ENCODE assay signal across 8 mouse cellular contexts in genomic region chr13:29356158-29356485, GRCm38 (mm10).
DNase-seq lines count a peak whose midpoint lies in the region; ATAC-seq and TF ChIP-seq lines count a peak whose summit lies in the region.

No protein-coding gene starts in this region.

- DNase-seq in cerebellum, postnatal 4 days (ENCODE audit: low spot score in 2 of 2) = no peak
- peak; percentile 41 to 56 for DNase-seq in cerebellum, postnatal 10 days
- DNase-seq in heart, embryonic 10.5 days (ENCODE audit: low spot score) = no peak
- peak; percentile 37 to 52 for DNase-seq in kidney, postnatal 36 days
- no peak for DNase-seq in thymus, adult 2 months
- DNase-seq in yolk sac, embryonic 10.5 days (ENCODE audit: low spot score) = no peak
- no peak for DNase-seq in testis, postnatal 10 days (ENCODE audit: low spot score)

- no peak for TF ChIP-seq CTCF in thymus, adult 2 months (IDR thresholded peaks at IDR 0.05; ENCODE audit: borderline replicate concordance, control insufficient read depth, extremely low read depth, insufficient read depth, low read length, poor library complexity)

- H3K9me3 ChIP-seq in heart, embryonic 10.5 days = no peaks in the 10 kb centered on the region

- H3K36me3 ChIP-seq in heart, embryonic 10.5 days = no peaks in the 10 kb centered on the region
- no peaks in the 10 kb centered on the region for H3K36me3 ChIP-seq in thymus, adult 2 months (ENCODE audit: control insufficient read depth, insufficient read depth, low read length)

- peaks cover 29% of the 10 kb centered on the region for H3K4me1 ChIP-seq in heart, embryonic 10.5 days
- 0 out of 2 replicates have a peak, but pooled peaks cover 2% of the 10 kb centered on the region for H3K4me1 ChIP-seq in thymus, adult 2 months (replicated peaks; ENCODE audit: control insufficient read depth, insufficient read depth, low read length)

- peak; percentile 81 for ATAC-seq in cerebellum, adult (ENCODE audit: insufficient number of reproducible peaks, low FRiP score, low TSS enrichment)

- no peak overlapping the region for H3K4me3 ChIP-seq in heart, embryonic 10.5 days
- no peak overlapping the region for H3K4me3 ChIP-seq in thymus, adult 2 months (ENCODE audit: control insufficient read depth, insufficient read depth, low read length)

- 50% methylated on average over 10 of the region's 10 CpGs for WGBS in heart, embryonic 10.5 days
- WGBS in thymus, adult 2 months = 90% methylated on average over 10 of the region's 10 CpGs

- no peaks in the 10 kb centered on the region for H3K27me3 ChIP-seq in heart, embryonic 10.5 days (ENCODE audit: insufficient read depth, poor library complexity, severe bottlenecking)
- H3K27me3 ChIP-seq in thymus, adult 2 months (ENCODE audit: control insufficient read depth, insufficient read depth, low read length) = no peaks in the 10 kb centered on the region

- no peak for TF ChIP-seq POLR2A in thymus, adult 2 months (IDR thresholded peaks at IDR 0.05; ENCODE audit: control insufficient read depth, extremely low read depth, insufficient read depth, low read length, poor library complexity)

- peak overlapping the region; percentile 42; the same call in 1 of the 2 replicates for H3K27ac ChIP-seq in heart, embryonic 10.5 days
- no peak overlapping the region for H3K27ac ChIP-seq in thymus, adult 2 months (ENCODE audit: control insufficient read depth, insufficient read depth, low read length)

Comparison
In these comparisons a context has a peak if more than half of its experiments do, and no peak if none do; other contexts are left out.
1. DNase-seq: peak in cerebellum, postnatal 10 days (2 of 2) and kidney, postnatal 36 days (2 of 2); none in cerebellum, postnatal 4 days (0 of 2), heart, embryonic 10.5 days (single experiment), thymus, adult 2 months (single experiment), yolk sac, embryonic 10.5 days (single experiment) and testis, postnatal 10 days (single experiment).